Mouse (Mus musculus): ENCODE measurements around the gene Atp5g1. TPM values are rescaled to one million over a fixed set of nuclear protein-coding genes. Genes with fewer than 3 reads are reported as not detected.

The Atp5g1 gene
- polyA plus RNA-seq, 1 experiment from 2014 or later, result 498 TPM

- Histone ChIP-seq H3K9me3 (no peaks in the 10 kb centered on the region), H3K4me1 (peaks cover 8% of the 10 kb centered on the region), H3K27ac (no peak overlapping the region), H3K4me2 (no peak overlapping the region), H3K27me3 (no peaks in the 10 kb centered on the region), H3K9ac (no peak overlapping the region), H3K4me3 (no peak overlapping the region), H3K36me3 (peaks cover 21% of the 10 kb centered on the region)
- no peak for ATAC-seq (ENCODE audit: insufficient number of reproducible peaks, low FRiP score, low TSS enrichment, low read depth)
- WGBS, result 91% methylated on average over 5 of the region's 5 CpGs
These were observed 38.0 kb downstream of the Atp5g1 start for GRCm38 (mm10) chr11:96037499-96037898.

GRCm38 (mm10) chr11:96035133-96035532 is 40.3 kb downstream of the Atp5g1 start:
- H3K9ac ChIP-seq, result peak overlapping the region; percentile 66
- H3K4me3 ChIP-seq, result peak overlapping the region; percentile 83
- H3K27ac ChIP-seq, result no peak overlapping the region
- WGBS, result 8% methylated on average over 6 of the region's 6 CpGs
- H3K36me3 ChIP-seq, result peaks cover 12% of the 10 kb centered on the region
- no peak for ATAC-seq (ENCODE audit: insufficient number of reproducible peaks, low FRiP score, low TSS enrichment, low read depth)
- peak overlapping the region; percentile 73 for H3K4me2 ChIP-seq
- 0 out of 2 replicates have a peak, but pooled peaks cover 5% of the 10 kb centered on the region for H3K27me3 ChIP-seq
- H3K4me1 ChIP-seq, result peaks cover 8% of the 10 kb centered on the region
- H3K9me3 ChIP-seq, result no peaks in the 10 kb centered on the region

- Histone ChIP-seq H3K4me1 (peaks cover 8% of the 10 kb centered on the region), H3K9ac (peak within 1 kb of the TSS; percentile 66), H3K27me3 (0 out of 2 replicates have a peak, but pooled peaks cover 5% of the 10 kb centered on the region), H3K27ac (peak within 1 kb of the TSS; percentile 83), H3K4me2 (peak within 1 kb of the TSS; percentile 73), H3K36me3 (peaks cover 12% of the 10 kb centered on the region), H3K4me3 (peak within 1 kb of the TSS; percentile 83), H3K9me3 (no peaks in the 10 kb centered on the region)
- peak; percentile 65; the same call in 1 of the 2 replicates for ATAC-seq (ENCODE audit: insufficient number of reproducible peaks, low FRiP score, low TSS enrichment, low read depth)
- WGBS, result 0% methylated on average over 29 of the region's 29 CpGs
These were observed 40.8 kb downstream of the Atp5g1 start, which contains the start of gene Snf8 for GRCm38 (mm10) chr11:96034596-96035052. TSS of gene Snf8 (plus strand) at chr11:96034885.

GRCm38 (mm10) chr11:96034116-96034515 is 41.4 kb downstream of the Atp5g1 start:
- no peak for ATAC-seq (ENCODE audit: insufficient number of reproducible peaks, low FRiP score, low TSS enrichment, low read depth)
- H3K9ac ChIP-seq, result peak overlapping the region; percentile 66
- 42% methylated on average over 8 of the region's 8 CpGs for WGBS
- peaks cover 8% of the 10 kb centered on the region for H3K36me3 ChIP-seq
- peak overlapping the region; percentile 73 for H3K4me2 ChIP-seq
- H3K27ac ChIP-seq, result no peak overlapping the region; the same call in 1 of the 2 replicates
- peak overlapping the region; percentile 83 for H3K4me3 ChIP-seq
- H3K27me3 ChIP-seq, result 0 out of 2 replicates have a peak, but pooled peaks cover 5% of the 10 kb centered on the region
- peaks cover 8% of the 10 kb centered on the region for H3K4me1 ChIP-seq
- H3K9me3 ChIP-seq, result no peaks in the 10 kb centered on the region

GRCm38 (mm10) chr11:96033264-96033663 is 42.2 kb downstream of the Atp5g1 start:
- Histone ChIP-seq H3K27ac (no peak overlapping the region), H3K4me2 (no peak overlapping the region), H3K9me3 (no peaks in the 10 kb centered on the region), H3K4me3 (no peak overlapping the region), H3K4me1 (peaks cover 8% of the 10 kb centered on the region), H3K9ac (no peak overlapping the region), H3K27me3 (0 out of 2 replicates have a peak, but pooled peaks cover 5% of the 10 kb centered on the region), H3K36me3 (no peaks in the 10 kb centered on the region)
- 91% methylated on average over 3 of the region's 3 CpGs for WGBS
- no peak for ATAC-seq (ENCODE audit: insufficient number of reproducible peaks, low FRiP score, low TSS enrichment, low read depth)

- Histone ChIP-seq H3K4me2 (no peak overlapping the region), H3K27ac (no peak overlapping the region), H3K9me3 (no peaks in the 10 kb centered on the region), H3K9ac (no peak overlapping the region), H3K36me3 (no peaks in the 10 kb centered on the region), H3K27me3 (0 out of 2 replicates have a peak, but pooled peaks cover 5% of the 10 kb centered on the region), H3K4me1 (peaks cover 8% of the 10 kb centered on the region), H3K4me3 (no peak overlapping the region)
- ATAC-seq (ENCODE audit: insufficient number of reproducible peaks, low FRiP score, low TSS enrichment, low read depth), result no peak
- WGBS, result 77% methylated on average over 2 of the region's 2 CpGs
These were observed 43.8 kb downstream of the Atp5g1 start for GRCm38 (mm10) chr11:96031701-96032100.

- Histone ChIP-seq H3K4me1 (peaks cover 5% of the 10 kb centered on the region), H3K9me3 (no peaks in the 10 kb centered on the region), H3K36me3 (no peaks in the 10 kb centered on the region), H3K4me2 (no peak overlapping the region), H3K27ac (no peak overlapping the region), H3K4me3 (no peak overlapping the region), H3K9ac (no peak overlapping the region), H3K27me3 (0 out of 2 replicates have a peak, but pooled peaks cover 5% of the 10 kb centered on the region)
- 87% methylated on average over 3 of the region's 3 CpGs for WGBS
- no peak for ATAC-seq (ENCODE audit: insufficient number of reproducible peaks, low FRiP score, low TSS enrichment, low read depth)
These were observed 44.9 kb downstream of the Atp5g1 start for GRCm38 (mm10) chr11:96030571-96030970.

GRCm38 (mm10) chr11:96028130-96028529 is 47.3 kb downstream of the Atp5g1 start:
- H3K4me3 ChIP-seq, result no peak overlapping the region
- WGBS, result 56% methylated on average over 5 of the region's 5 CpGs
- H3K4me1 ChIP-seq, result no peaks in the 10 kb centered on the region
- H3K4me2 ChIP-seq, result no peak overlapping the region
- 0 out of 2 replicates have a peak, but pooled peaks cover 5% of the 10 kb centered on the region for H3K27me3 ChIP-seq
- no peaks in the 10 kb centered on the region for H3K9me3 ChIP-seq
- H3K27ac ChIP-seq, result no peak overlapping the region
- H3K36me3 ChIP-seq, result no peaks in the 10 kb centered on the region
- ATAC-seq (ENCODE audit: insufficient number of reproducible peaks, low FRiP score, low TSS enrichment, low read depth), result no peak
- H3K9ac ChIP-seq, result no peak overlapping the region

- Histone ChIP-seq H3K27ac (no peak overlapping the region), H3K9ac (no peak overlapping the region), H3K27me3 (no peaks in the 10 kb centered on the region), H3K4me3 (no peak overlapping the region), H3K9me3 (no peaks in the 10 kb centered on the region), H3K4me2 (no peak overlapping the region), H3K36me3 (no peaks in the 10 kb centered on the region), H3K4me1 (no peaks in the 10 kb centered on the region)
- 57% methylated on average over 4 of the region's 4 CpGs for WGBS
- ATAC-seq (ENCODE audit: insufficient number of reproducible peaks, low FRiP score, low TSS enrichment, low read depth), result no peak
These were observed 54.8 kb downstream of the Atp5g1 start for GRCm38 (mm10) chr11:96020622-96021021.

Other genes starting within 250 kb of the Atp5g1 start
- 16.9 and 18.7 TPM in 2 replicates for gene Gngt2, start 238.5 kb downstream of the Atp5g1 start, polyA plus RNA-seq (2015; fragmentation: Nextera tagmentation; extraction: Ambion mirVana)
- 7.0 and 7.2 TPM in 2 replicates for gene Abi3, start 233.2 kb downstream of the Atp5g1 start, polyA plus RNA-seq (2015; fragmentation: Nextera tagmentation; extraction: Ambion mirVana)
- not detected in 2 replicates for gene B4galnt2, start 160.8 kb downstream of the Atp5g1 start, polyA plus RNA-seq (2015; fragmentation: Nextera tagmentation; extraction: Ambion mirVana)
- 38.8 and 41.4 TPM in 2 replicates for gene Igf2bp1, start 69.7 kb downstream of the Atp5g1 start, polyA plus RNA-seq (2015; fragmentation: Nextera tagmentation; extraction: Ambion mirVana)
- not detected in 2 replicates for gene Gip, start 51.1 kb downstream of the Atp5g1 start, polyA plus RNA-seq (2015; fragmentation: Nextera tagmentation; extraction: Ambion mirVana)
- gene Snf8, start 40.8 kb downstream of the Atp5g1 start, polyA plus RNA-seq (2015; fragmentation: Nextera tagmentation; extraction: Ambion mirVana), result 89.0 and 99.0 TPM in 2 replicates
- 36.4 and 45.2 TPM in 2 replicates for gene Ube2z, start 10.3 kb downstream of the Atp5g1 start, polyA plus RNA-seq (2015; fragmentation: Nextera tagmentation; extraction: Ambion mirVana)
- gene Calcoco2, start 36.3 kb upstream of the Atp5g1 start, polyA plus RNA-seq (2015; fragmentation: Nextera tagmentation; extraction: Ambion mirVana), result not detected in 2 replicates
- not detected in 2 replicates for gene Ttll6, start 58.1 kb upstream of the Atp5g1 start, polyA plus RNA-seq (2015; fragmentation: Nextera tagmentation; extraction: Ambion mirVana)
- gene Hoxb13, start 118.6 kb upstream of the Atp5g1 start, polyA plus RNA-seq (2015; fragmentation: Nextera tagmentation; extraction: Ambion mirVana), result 0.12 TPM in 1 of 2 replicates, not detected in the other
- gene Hoxb9, start 195.8 kb upstream of the Atp5g1 start, polyA plus RNA-seq (2015; fragmentation: Nextera tagmentation; extraction: Ambion mirVana), result 0.98 and 1.4 TPM in 2 replicates
- 0.36 and 0.37 TPM in 2 replicates for gene Hoxb8, start 206.2 kb upstream of the Atp5g1 start, polyA plus RNA-seq (2015; fragmentation: Nextera tagmentation; extraction: Ambion mirVana)
- 3.3 and 4.2 TPM in 2 replicates for gene Hoxb7, start 211.0 kb upstream of the Atp5g1 start, polyA plus RNA-seq (2015; fragmentation: Nextera tagmentation; extraction: Ambion mirVana)
- gene Hoxb6, start 216.8 kb upstream of the Atp5g1 start, polyA plus RNA-seq (2015; fragmentation: Nextera tagmentation; extraction: Ambion mirVana), result 0.31 and 0.55 TPM in 2 replicates
- 0.60 and 0.73 TPM in 2 replicates for gene Hoxb5, start 227.7 kb upstream of the Atp5g1 start, polyA plus RNA-seq (2015; fragmentation: Nextera tagmentation; extraction: Ambion mirVana)
- gene Hoxb4, start 242.6 kb upstream of the Atp5g1 start, polyA plus RNA-seq (2015; fragmentation: Nextera tagmentation; extraction: Ambion mirVana), result 0.29 and 0.41 TPM in 2 replicates
- 0.23 and 0.27 TPM in 2 replicates for gene Hoxb3, start 247.7 kb upstream of the Atp5g1 start, polyA plus RNA-seq (2015; fragmentation: Nextera tagmentation; extraction: Ambion mirVana)

Data from limb, embryonic 15.5 days (tissue).